8 mouse cellular contexts compared by ENCODE assay signal in the genomic region with DNA sequence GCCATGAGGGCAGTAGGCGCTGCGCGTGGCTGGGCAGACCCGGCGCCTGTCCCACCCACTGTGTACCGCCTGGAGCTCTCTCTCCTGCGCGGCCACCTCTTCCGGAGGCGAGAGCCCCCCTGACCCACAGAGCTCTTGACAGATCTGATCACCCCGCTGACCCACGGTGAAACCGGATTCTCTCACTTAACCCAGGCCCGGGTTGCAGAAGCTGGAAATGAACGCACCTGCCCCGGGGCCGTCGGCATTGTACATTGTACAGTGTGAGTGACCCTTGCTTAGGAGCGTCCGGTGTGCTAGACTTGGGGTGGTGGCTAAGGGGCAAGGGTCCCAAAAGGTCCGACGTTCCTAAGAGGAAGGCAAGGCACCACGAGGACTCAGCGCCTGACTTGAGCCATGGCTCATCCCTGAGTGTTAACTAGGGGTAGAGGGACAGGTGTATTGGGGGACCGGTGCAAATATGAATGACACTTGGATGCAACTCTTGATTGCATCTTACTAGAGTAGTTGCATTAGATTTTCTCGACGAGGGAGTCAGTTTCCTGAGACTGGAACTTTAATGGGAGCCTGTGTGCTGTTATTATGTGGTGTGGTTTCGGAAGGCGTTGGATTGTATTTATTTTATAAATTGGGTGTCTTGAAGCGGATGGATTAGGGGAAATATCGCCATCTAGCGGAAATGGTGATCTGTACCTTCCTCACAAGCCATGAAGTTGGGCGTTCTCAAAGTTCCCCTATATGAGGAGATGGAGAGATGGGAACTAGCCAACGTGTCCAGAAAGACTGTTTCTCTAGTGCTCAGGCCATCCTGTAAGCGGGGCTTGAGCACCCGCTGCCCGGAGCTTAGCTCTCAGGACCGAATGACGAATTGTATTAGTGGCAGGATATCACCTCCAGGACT. TPM values are rescaled to one million over a fixed set of nuclear protein-coding genes. Genes with fewer than 3 reads are reported as not detected.
DNase-seq lines count a peak whose midpoint lies in the region; ATAC-seq lines count a peak whose summit lies in the region.

No protein-coding gene starts in this region.

- peak overlapping the region; percentile 72 for H3K4me3 ChIP-seq in forebrain, embryonic 15.5 days
- peak overlapping the region; percentile 91 for H3K4me3 ChIP-seq in hindbrain, embryonic 10.5 days

- ATAC-seq in cerebellum, adult (ENCODE audit: insufficient number of reproducible peaks, low FRiP score, low TSS enrichment): peak; percentile 49
- peak; percentile 34 for ATAC-seq in forebrain, embryonic 15.5 days (replicated peaks)

- no peaks in the 10 kb centered on the region for H3K9me3 ChIP-seq in forebrain, embryonic 15.5 days
- H3K9me3 ChIP-seq in hindbrain, embryonic 10.5 days: no peaks in the 10 kb centered on the region

- no peaks in the 10 kb centered on the region for H3K27me3 ChIP-seq in forebrain, embryonic 15.5 days
- H3K27me3 ChIP-seq in hindbrain, embryonic 10.5 days (ENCODE audit: insufficient read depth, poor library complexity, severe bottlenecking): peaks cover 41% of the 10 kb centered on the region

- peak; percentile 97 for DNase-seq in NIH3T3 (ENCODE audit: low read depth)
- DNase-seq in hindbrain, embryonic 10.5 days (ENCODE audit: low spot score): peak; percentile 65
- peak; percentile 72 to 81 for DNase-seq in layer of hippocampus, adult 8-10 months (ENCODE audit: low spot score in 2 of 2)
- peak; percentile 43 to 65 for DNase-seq in lung, adult 18-20 months
- DNase-seq in retina, embryonic 14.5 days (ENCODE audit: low spot score): peak; percentile 95
- DNase-seq in spleen, postnatal 14 days (ENCODE audit: low spot score in 2 of 2): no peak

- H3K4me1 ChIP-seq in forebrain, embryonic 15.5 days: peaks cover 67% of the 10 kb centered on the region
- H3K4me1 ChIP-seq in hindbrain, embryonic 10.5 days (replicated peaks): peaks cover 97% of the 10 kb centered on the region

- under 1% methylated on average over 39 of the region's 39 CpGs for WGBS in forebrain, embryonic 15.5 days
- under 1% methylated on average over 39 of the region's 39 CpGs for WGBS in hindbrain, embryonic 10.5 days

- peak overlapping the region; percentile 86 for H3K9ac ChIP-seq in forebrain, embryonic 15.5 days (replicated peaks)

- H3K36me3 ChIP-seq in forebrain, embryonic 15.5 days: no peaks in the 10 kb centered on the region
- H3K36me3 ChIP-seq in hindbrain, embryonic 10.5 days: peaks cover 24% of the 10 kb centered on the region; the same call in 1 of the 2 replicates

- peak overlapping the region; percentile 92 for H3K4me2 ChIP-seq in forebrain, embryonic 15.5 days (replicated peaks)

- H3K27ac ChIP-seq in forebrain, embryonic 15.5 days (replicated peaks): peak overlapping the region; percentile 92
- H3K27ac ChIP-seq in hindbrain, embryonic 10.5 days: peak overlapping the region; percentile 98

RNA-seq across cellular contexts. Expression of a gene that starts 1.0 kb away (rescaled TPM):
- polyA plus RNA-seq in forebrain, embryonic 15.5 days (2015; fragmentation: Nextera tagmentation; extraction: Ambion mirVana): 20.3 and 25.2 TPM in 2 replicates
- 38.4 and 51.1 TPM in 2 replicates for polyA plus RNA-seq in hindbrain, embryonic 10.5 days (2016; fragmentation: Nextera tagmentation; extraction: Ambion mirVana)
- 10 to 100 TPM; 49.5 to 64.5 (median 55.7) TPM for total RNA-seq in layer of hippocampus, adult 8-10 months (2022)

Comparison
In these comparisons a context has a peak if more than half of its experiments do, and no peak if none do; other contexts are left out.
1. DNase-seq: peak in NIH3T3 (single experiment), hindbrain, embryonic 10.5 days (single experiment), layer of hippocampus, adult 8-10 months (2 of 2), lung, adult 18-20 months (2 of 2) and retina, embryonic 14.5 days (single experiment); none in spleen, postnatal 14 days (0 of 2).